Mouse (Mus musculus) megakaryocyte, adult 5-6 weeks (primary cell): ENCODE measurements around the gene Fbxl2. TPM values are rescaled to one million over a fixed set of nuclear protein-coding genes. Genes with fewer than 3 reads are reported as not detected.

Experiments
- ATAC-seq: 2 replicates; pipeline ENCODE4 v1.8.0; 2016; ENCODE audit warnings: mild to moderate bottlenecking, inconsistent platforms; ENCODE audit not compliant: poor library complexity, severe bottlenecking
- total RNA-seq, 2 experiments: library from RNA; stranded (forward) in 1 of 2; stranded (reverse) in 1 of 2; fragments of 153-499, 151-499 nt in 1 of 2; fragments of 221-1000, 200-1000 nt in 1 of 2; gene quantifications; 2 replicates each; pipeline versions ENCODE4 v1.2.3 to v1.2.4; 2015 to 2017

Fbxl2 gene
- total RNA-seq, 2 experiments from 2014 or later = 3.5 to 3.8 TPM

GRCm38 (mm10) chr9:113929676-113930075 is 116.3 kb downstream of the Fbxl2 start:
- no peak for ATAC-seq

GRCm38 (mm10) chr9:113928591-113928990 is 117.4 kb downstream of the Fbxl2 start:
- peak; percentile 63 for ATAC-seq

- no peak for ATAC-seq
Measured at GRCm38 (mm10) chr9:113924883-113925282, 121.1 kb downstream of the Fbxl2 start.

DNA sequence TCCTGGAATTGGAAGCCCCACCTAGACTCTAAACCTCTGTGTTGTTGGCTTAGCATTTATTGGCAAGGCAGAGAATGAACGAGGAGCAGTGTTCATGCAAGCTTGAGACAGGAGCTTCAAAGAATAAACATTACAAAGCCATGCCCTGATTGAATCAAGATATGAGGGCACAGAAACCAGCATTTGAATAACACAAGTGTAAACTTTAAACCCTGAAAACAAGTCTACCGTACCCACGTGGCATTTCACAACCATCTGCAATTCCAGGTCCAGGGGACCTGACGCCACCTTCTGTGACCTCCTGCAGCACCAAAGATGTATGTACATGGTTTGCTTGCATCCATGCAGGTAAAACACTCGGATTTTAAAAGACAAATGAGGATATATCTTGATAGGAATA is 123.3 kb downstream of the Fbxl2 start:
- no peak for ATAC-seq

GRCm38 (mm10) chr9:113915789-113916188 is 130.2 kb downstream of the Fbxl2 start:
- ATAC-seq = no peak

Other genes starting within 250 kb of the Fbxl2 start
- 59.3 and 63.4 TPM in 2 replicates for gene Ubp1, start 115.3 kb downstream of the Fbxl2 start, total RNA-seq (2015)
- 65.0 and 70.5 TPM in 2 replicates for gene Ubp1, start 115.3 kb downstream of the Fbxl2 start, total RNA-seq (2017)
- 0.32 TPM in 1 of 2 replicates, not detected in the other for gene Susd5, start 10.9 kb upstream of the Fbxl2 start, total RNA-seq (2015)
- not detected in 2 replicates for gene Susd5, start 10.9 kb upstream of the Fbxl2 start, total RNA-seq (2017)